Mouse (Mus musculus): ENCODE data around the gene Abhd8. TPM values are rescaled to one million over a fixed set of nuclear protein-coding genes. Genes with fewer than 3 reads are reported as not detected.
"Not testable (repeated sequence)": the region's sequence is repeated elsewhere in the genome, so short reads cannot be mapped to it uniquely, and the experiment has no call there.

Abhd8 gene
- polyA plus RNA-seq, 1 experiment from 2014 or later, result 111 TPM

GRCm38 (mm10) chr8:71454668-71455067, 8.8 kb downstream of the Abhd8 start:
- H3K4me2 ChIP-seq (replicated peaks), result no peak overlapping the region
- peaks cover 37% of the 10 kb centered on the region for H3K36me3 ChIP-seq
- H3K9ac ChIP-seq (replicated peaks), result no peak overlapping the region
- no peak overlapping the region for H3K4me3 ChIP-seq
- 87% methylated on average over 8 of the region's 8 CpGs for WGBS
- peaks cover 3% of the 10 kb centered on the region; the same call in 1 of the 2 replicates for H3K27me3 ChIP-seq
- no peak for ATAC-seq (ENCODE audit: low FRiP score, low read depth)
- H3K27ac ChIP-seq (replicated peaks), result no peak overlapping the region
- H3K9me3 ChIP-seq, result no peaks in the 10 kb centered on the region
- H3K4me1 ChIP-seq, result 0 out of 2 replicates have a peak, but pooled peaks cover 2% of the 10 kb centered on the region

GRCm38 (mm10) chr8:71452669-71453068, 10.8 kb downstream of the Abhd8 start:
- Histone ChIP-seq H3K4me2 (replicated peaks) (no peak overlapping the region), H3K9ac (replicated peaks) (no peak overlapping the region), H3K36me3 (peaks cover 17% of the 10 kb centered on the region), H3K27me3 (peaks cover 3% of the 10 kb centered on the region; the same call in 1 of the 2 replicates), H3K4me3 (no peak overlapping the region), H3K9me3 (no peaks in the 10 kb centered on the region), H3K4me1 (no peaks in the 10 kb centered on the region), H3K27ac (replicated peaks) (no peak overlapping the region)
- ATAC-seq (ENCODE audit: low FRiP score, low read depth), result no peak
- WGBS, result 69% methylated on average over 2 of the region's 2 CpGs

GRCm38 (mm10) chr8:71451777-71452176, 11.7 kb downstream of the Abhd8 start:
- Histone ChIP-seq H3K36me3 (peaks cover 9% of the 10 kb centered on the region), H3K27ac (replicated peaks) (no peak overlapping the region), H3K27me3 (peaks cover 3% of the 10 kb centered on the region; the same call in 1 of the 2 replicates), H3K9ac (replicated peaks) (no peak overlapping the region), H3K4me1 (no peaks in the 10 kb centered on the region), H3K9me3 (no peaks in the 10 kb centered on the region), H3K4me3 (no peak overlapping the region), H3K4me2 (replicated peaks) (no peak overlapping the region)
- 62% methylated on average over 11 of the region's 11 CpGs for WGBS
- ATAC-seq (ENCODE audit: low FRiP score, low read depth), result no peak

- ATAC-seq (ENCODE audit: low FRiP score, low read depth), result no peak
These were observed 12.1 kb downstream of the Abhd8 start for GRCm38 (mm10) chr8:71451337-71451736.

GRCm38 (mm10) chr8:71445096-71445495, 18.4 kb downstream of the Abhd8 start:
- H3K4me1 ChIP-seq, result no peaks in the 10 kb centered on the region
- H3K9me3 ChIP-seq, result no peaks in the 10 kb centered on the region
- no peaks in the 10 kb centered on the region for H3K36me3 ChIP-seq
- peaks cover 8% of the 10 kb centered on the region for H3K27me3 ChIP-seq
- no peak for ATAC-seq (ENCODE audit: low FRiP score, low read depth)
- 87% methylated on average over 7 of the region's 7 CpGs for WGBS
- no peak overlapping the region for H3K4me2 ChIP-seq (replicated peaks)
- no peak overlapping the region for H3K4me3 ChIP-seq
- H3K9ac ChIP-seq (replicated peaks), result no peak overlapping the region
- H3K27ac ChIP-seq (replicated peaks), result no peak overlapping the region

More at GRCm38 (mm10) chr8:71451337-71451736, 12.1 kb downstream of the Abhd8 start:
- Histone ChIP-seq H3K4me3 (no peak overlapping the region), H3K27ac (replicated peaks) (no peak overlapping the region), H3K27me3 (peaks cover 3% of the 10 kb centered on the region; the same call in 1 of the 2 replicates), H3K4me1 (no peaks in the 10 kb centered on the region), H3K36me3 (peaks cover 4% of the 10 kb centered on the region; the same call in 1 of the 2 replicates), H3K9me3 (no peaks in the 10 kb centered on the region), H3K4me2 (replicated peaks) (no peak overlapping the region), H3K9ac (replicated peaks) (no peak overlapping the region)
- WGBS, result 67% methylated on average over 4 of the region's 4 CpGs

- H3K27me3 ChIP-seq, result peaks cover 8% of the 10 kb centered on the region
- WGBS, result under 1% methylated on average over 7 of the region's 7 CpGs
- no peaks in the 10 kb centered on the region for H3K9me3 ChIP-seq
- ATAC-seq (ENCODE audit: low FRiP score, low read depth), result no peak
- no peak overlapping the region for H3K4me2 ChIP-seq (replicated peaks)
- H3K36me3 ChIP-seq, result no peaks in the 10 kb centered on the region
- no peaks in the 10 kb centered on the region for H3K4me1 ChIP-seq
- H3K4me3 ChIP-seq, result no peak overlapping the region
- no peak overlapping the region for H3K9ac ChIP-seq (replicated peaks)
- H3K27ac ChIP-seq (replicated peaks), result no peak overlapping the region
These were observed 22.1 kb downstream of the Abhd8 start for GRCm38 (mm10) chr8:71441404-71441803.

- Histone ChIP-seq H3K4me3 (no peak overlapping the region), H3K36me3 (no peaks in the 10 kb centered on the region), H3K9ac (replicated peaks) (no peak overlapping the region), H3K4me1 (no peaks in the 10 kb centered on the region), H3K4me2 (replicated peaks) (no peak overlapping the region), H3K9me3 (no peaks in the 10 kb centered on the region), H3K27ac (replicated peaks) (no peak overlapping the region), H3K27me3 (peaks cover 3% of the 10 kb centered on the region)
- 59% methylated on average over 3 of the region's 3 CpGs for WGBS
- ATAC-seq (ENCODE audit: low FRiP score, low read depth), result no peak
These were observed 26.4 kb downstream of the Abhd8 start for GRCm38 (mm10) chr8:71437041-71437440.

GRCm38 (mm10) chr8:71432935-71433334, 30.5 kb downstream of the Abhd8 start:
- ATAC-seq (ENCODE audit: low FRiP score, low read depth); H3K4me3 ChIP-seq; H3K4me2 ChIP-seq (replicated peaks); H3K9me3 ChIP-seq; H3K4me1 ChIP-seq; H3K36me3 ChIP-seq; H3K27ac ChIP-seq (replicated peaks); H3K27me3 ChIP-seq; H3K9ac ChIP-seq (replicated peaks): not testable (repeated sequence)
- 79% methylated on average over 1 of the region's 1 CpGs for WGBS

GRCm38 (mm10) chr8:71422121-71422520, 41.3 kb downstream of the Abhd8 start:
- no peak overlapping the region for H3K4me3 ChIP-seq
- H3K27me3 ChIP-seq, result 0 out of 2 replicates have a peak, but pooled peaks cover 4% of the 10 kb centered on the region
- H3K4me1 ChIP-seq, result no peaks in the 10 kb centered on the region
- no peak overlapping the region for H3K4me2 ChIP-seq (replicated peaks)
- ATAC-seq (ENCODE audit: low FRiP score, low read depth), result no peak
- H3K9ac ChIP-seq (replicated peaks), result no peak overlapping the region
- peaks cover 7% of the 10 kb centered on the region; the same call in 1 of the 2 replicates for H3K9me3 ChIP-seq
- no peaks in the 10 kb centered on the region for H3K36me3 ChIP-seq
- no peak overlapping the region for H3K27ac ChIP-seq (replicated peaks)

GRCm38 (mm10) chr8:71411535-71412273, 51.8 kb downstream of the Abhd8 start:
- no peak for ATAC-seq (ENCODE audit: low FRiP score, low read depth)
- no peak overlapping the region for H3K9ac ChIP-seq (replicated peaks)
- peaks cover 31% of the 10 kb centered on the region for H3K36me3 ChIP-seq
- no peak overlapping the region for H3K4me2 ChIP-seq (replicated peaks)
- H3K27me3 ChIP-seq, result no peaks in the 10 kb centered on the region; the same call in 1 of the 2 replicates
- WGBS, result 49% methylated on average over 11 of the region's 11 CpGs
- no peaks in the 10 kb centered on the region for H3K9me3 ChIP-seq
- H3K4me3 ChIP-seq, result no peak overlapping the region
- peaks cover 15% of the 10 kb centered on the region for H3K4me1 ChIP-seq
- no peak overlapping the region for H3K27ac ChIP-seq (replicated peaks)

GRCm38 (mm10) chr8:71408231-71408630, 55.2 kb downstream of the Abhd8 start:
- H3K27me3 ChIP-seq, result no peaks in the 10 kb centered on the region; the same call in 1 of the 2 replicates
- no peak overlapping the region for H3K27ac ChIP-seq (replicated peaks)
- 98% methylated on average over 4 of the region's 4 CpGs for WGBS
- H3K4me1 ChIP-seq, result peaks cover 29% of the 10 kb centered on the region
- no peak overlapping the region for H3K9ac ChIP-seq (replicated peaks)
- H3K4me3 ChIP-seq, result no peak overlapping the region
- no peak overlapping the region for H3K4me2 ChIP-seq (replicated peaks)
- no peak for ATAC-seq (ENCODE audit: low FRiP score, low read depth)
- no peaks in the 10 kb centered on the region for H3K9me3 ChIP-seq
- peaks cover 35% of the 10 kb centered on the region for H3K36me3 ChIP-seq

- H3K36me3 ChIP-seq, result peaks cover 35% of the 10 kb centered on the region
- H3K9ac ChIP-seq (replicated peaks), result peak overlapping the region; percentile 17; the same call in 1 of the 2 replicates
- no peak overlapping the region for H3K27ac ChIP-seq (replicated peaks)
- H3K4me1 ChIP-seq, result peaks cover 29% of the 10 kb centered on the region
- no peaks in the 10 kb centered on the region; the same call in 1 of the 2 replicates for H3K27me3 ChIP-seq
- ATAC-seq (ENCODE audit: low FRiP score, low read depth), result no peak
- H3K9me3 ChIP-seq, result no peaks in the 10 kb centered on the region
- 92% methylated on average over 14 of the region's 14 CpGs for WGBS
- H3K4me2 ChIP-seq (replicated peaks), result peak overlapping the region; percentile 83
- H3K4me3 ChIP-seq, result 0 out of 2 replicates have a peak overlapping the region, but pooled peaks have one; percentile 65
These were observed 56.0 kb downstream of the Abhd8 start for GRCm38 (mm10) chr8:71407441-71407840.

Measured in midbrain, embryonic 12.5 days (tissue).